Comparison of ENCODE assay signal across 31 mouse cellular contexts in genomic region chr11:32817566-32817965, GRCm38 (mm10). TPM values are rescaled to one million over a fixed set of nuclear protein-coding genes. Genes with fewer than 3 reads are reported as not detected.
DNase-seq lines count a peak whose midpoint lies in the region; ATAC-seq and TF ChIP-seq lines count a peak whose summit lies in the region.
"Had no signal": no experiment of that assay in that cellular context is flagged by ENCODE, and none has a peak within 500 bp of the region (broad histone marks: within the 10 kb centered on the region; RNA-seq: fewer than 3 reads in every experiment).

No protein-coding gene starts in this region.

- 69% methylated on average over 12 of the region's 12 CpGs for WGBS in intestine, embryonic 15.5 days
- WGBS in intestine, postnatal 0 days = 52% methylated on average over 12 of the region's 12 CpGs
- WGBS in stomach, embryonic 15.5 days = 71% methylated on average over 12 of the region's 12 CpGs

- H3K36me3 ChIP-seq in intestine, embryonic 15.5 days = no peaks in the 10 kb centered on the region
- H3K36me3 ChIP-seq in intestine, postnatal 0 days (ENCODE audit: control insufficient read depth, insufficient read depth) = no peaks in the 10 kb centered on the region
- H3K36me3 ChIP-seq in stomach, embryonic 15.5 days = no peaks in the 10 kb centered on the region
- H3K36me3 ChIP-seq: forebrain, embryonic 10.5 days; heart, embryonic 12.5 days; heart, embryonic 15.5 days; hindbrain, embryonic 10.5 days; hindbrain, embryonic 13.5 days had no signal

- no peaks in the 10 kb centered on the region for H3K9me3 ChIP-seq in intestine, embryonic 15.5 days
- H3K9me3 ChIP-seq in intestine, postnatal 0 days (ENCODE audit: control insufficient read depth) = no peaks in the 10 kb centered on the region
- H3K9me3 ChIP-seq in stomach, embryonic 15.5 days = no peaks in the 10 kb centered on the region
- H3K9me3 ChIP-seq: forebrain, embryonic 10.5 days; forebrain, embryonic 13.5 days; heart, embryonic 15.5 days; hindbrain, embryonic 10.5 days; hindbrain, embryonic 13.5 days had no signal

- no peak for DNase-seq in kidney, postnatal 25 days
- DNase-seq in layer of hippocampus, adult 11-12 months (ENCODE audit: low spot score) = no peak
- DNase-seq in layer of hippocampus, adult 8-10 months (ENCODE audit: low spot score in 2 of 2) = no peak
- DNase-seq: adrenal gland, adult 2 months; adrenal gland, postnatal 36 days; cerebellum, adult 18-20 months; cerebellum, adult 9-10 months; cerebellum, postnatal 14 days; gastrocnemius, postnatal 10 days; gastrocnemius, postnatal 36 days; heart, postnatal 10 days; heart, postnatal 36 days had no signal

- H3K4me3 ChIP-seq in intestine, embryonic 15.5 days (replicated peaks) = no peak overlapping the region
- no peak overlapping the region for H3K4me3 ChIP-seq in intestine, postnatal 0 days (ENCODE audit: low read depth, low read length)
- no peak overlapping the region for H3K4me3 ChIP-seq in stomach, embryonic 15.5 days (replicated peaks)
- H3K4me3 ChIP-seq: forebrain, embryonic 10.5 days; forebrain, embryonic 13.5 days; heart, embryonic 12.5 days; heart, embryonic 15.5 days; hindbrain, embryonic 10.5 days; hindbrain, embryonic 13.5 days had no signal

- no peak overlapping the region for H3K27ac ChIP-seq in intestine, embryonic 15.5 days
- no peak overlapping the region for H3K27ac ChIP-seq in intestine, postnatal 0 days (ENCODE audit: low read depth, low read length)
- no peak overlapping the region for H3K27ac ChIP-seq in stomach, embryonic 15.5 days
- H3K27ac ChIP-seq: forebrain, embryonic 10.5 days; forebrain, embryonic 13.5 days; heart, embryonic 15.5 days; hindbrain, embryonic 10.5 days; hindbrain, embryonic 13.5 days had no signal

- H3K4me2 ChIP-seq in intestine, embryonic 15.5 days (replicated peaks) = no peak overlapping the region
- no peak overlapping the region for H3K4me2 ChIP-seq in intestine, postnatal 0 days (replicated peaks; ENCODE audit: low read depth)
- H3K4me2 ChIP-seq in stomach, embryonic 15.5 days = no peak overlapping the region
- H3K4me2 ChIP-seq: forebrain, embryonic 13.5 days; heart, embryonic 12.5 days; heart, embryonic 15.5 days; hindbrain, embryonic 13.5 days had no signal

- no peak overlapping the region for H3K9ac ChIP-seq in intestine, embryonic 15.5 days
- H3K9ac ChIP-seq in intestine, postnatal 0 days (ENCODE audit: low read depth, low read length) = no peak overlapping the region
- H3K9ac ChIP-seq in stomach, embryonic 15.5 days = no peak overlapping the region
- H3K9ac ChIP-seq: forebrain, embryonic 13.5 days; heart, embryonic 12.5 days; heart, embryonic 15.5 days; hindbrain, embryonic 13.5 days had no signal

- TF ChIP-seq CTCF in intestine, postnatal 0 days (IDR thresholded peaks at IDR 0.05; ENCODE audit: low read depth) = no peak

- peak; percentile 92 for ATAC-seq in intestine, embryonic 15.5 days
- ATAC-seq in intestine, postnatal 0 days = peak; percentile 63
- ATAC-seq in stomach, embryonic 15.5 days (ENCODE audit: insufficient read depth, low FRiP score, low read depth) = peak; percentile 47
- ATAC-seq: CD4-positive, CD25-positive, alpha-beta regulatory T cell, adult 4 months; forebrain, embryonic 13.5 days; forebrain, embryonic 16.5 days; hindbrain, embryonic 16.5 days had no signal

- no peaks in the 10 kb centered on the region for H3K4me1 ChIP-seq in intestine, embryonic 15.5 days (replicated peaks)
- H3K4me1 ChIP-seq in intestine, postnatal 0 days (replicated peaks; ENCODE audit: control insufficient read depth, insufficient read depth, low read length) = no peaks in the 10 kb centered on the region
- H3K4me1 ChIP-seq in stomach, embryonic 15.5 days = no peaks in the 10 kb centered on the region
- H3K4me1 ChIP-seq: forebrain, embryonic 10.5 days; forebrain, embryonic 13.5 days; hindbrain, embryonic 10.5 days; hindbrain, embryonic 13.5 days had no signal

- no peaks in the 10 kb centered on the region; the same call in 1 of the 2 replicates for H3K27me3 ChIP-seq in intestine, embryonic 15.5 days (replicated peaks)
- no peaks in the 10 kb centered on the region for H3K27me3 ChIP-seq in intestine, postnatal 0 days (replicated peaks; ENCODE audit: control insufficient read depth, insufficient read depth, low read length)
- no peaks in the 10 kb centered on the region for H3K27me3 ChIP-seq in stomach, embryonic 15.5 days (replicated peaks)
- H3K27me3 ChIP-seq: forebrain, embryonic 13.5 days had no signal

RNA-seq across cellular contexts. Expression of gene Smim23, which starts 6.8 kb away (rescaled TPM):
- not detected in 2 replicates for polyA plus RNA-seq in intestine, embryonic 15.5 days (2015; fragmentation: Nextera tagmentation; extraction: Ambion mirVana)
- polyA plus RNA-seq in intestine, postnatal 0 days (2015; fragmentation: Nextera tagmentation; extraction: Ambion mirVana) = not detected in 2 replicates
- not detected in 2 replicates for polyA plus RNA-seq in stomach, embryonic 15.5 days (2015; fragmentation: Nextera tagmentation; extraction: Ambion mirVana)
- total RNA-seq in layer of hippocampus, adult 8-10 months (2022) = not detected
- total RNA-seq: adrenal gland, adult 2 months; adrenal gland, postnatal 36 days; gastrocnemius, adult 18-20 months; gastrocnemius, postnatal 10 days; gastrocnemius, postnatal 36 days; granulocyte monocyte progenitor cell, adult 5-6 weeks; heart, adult 8-10 months; heart, postnatal 10 days; heart, postnatal 36 days; MEL had no signal
- polyA plus RNA-seq: adrenal gland, adult 2 months; C2C12; CD4-positive, CD25-positive, alpha-beta regulatory T cell, adult 4 months; embryonic facial prominence, embryonic 11.5 days; embryonic facial prominence, embryonic 14.5 days; forebrain, embryonic 10.5 days; forebrain, embryonic 13.5 days; forebrain, embryonic 16.5 days; heart, embryonic 12.5 days; heart, embryonic 15.5 days; hindbrain, embryonic 10.5 days; hindbrain, embryonic 13.5 days; hindbrain, embryonic 16.5 days had no signal
